Mouse (Mus musculus) layer of hippocampus, adult 18-20 months (tissue): Measurements from ENCODE around the gene Ppp1r12b. TPM values are rescaled to one million over a fixed set of nuclear protein-coding genes. Genes with fewer than 3 reads are reported as not detected.

Experiments
- DNase-seq, 2 experiments: peaks; one replicate each; pipeline ENCODE4 v3.0.0; 2022; ENCODE audit warnings: low spot score in 2 of 2
- total RNA-seq, 2 experiments: library from RNA; stranded (reverse); gene quantifications; 2 replicates each; pipeline ENCODE4 v1.2.3; 2021

Ppp1r12b gene
- total RNA-seq, 2 experiments from 2014 or later = 70.0 to 73.0 TPM

DNA sequence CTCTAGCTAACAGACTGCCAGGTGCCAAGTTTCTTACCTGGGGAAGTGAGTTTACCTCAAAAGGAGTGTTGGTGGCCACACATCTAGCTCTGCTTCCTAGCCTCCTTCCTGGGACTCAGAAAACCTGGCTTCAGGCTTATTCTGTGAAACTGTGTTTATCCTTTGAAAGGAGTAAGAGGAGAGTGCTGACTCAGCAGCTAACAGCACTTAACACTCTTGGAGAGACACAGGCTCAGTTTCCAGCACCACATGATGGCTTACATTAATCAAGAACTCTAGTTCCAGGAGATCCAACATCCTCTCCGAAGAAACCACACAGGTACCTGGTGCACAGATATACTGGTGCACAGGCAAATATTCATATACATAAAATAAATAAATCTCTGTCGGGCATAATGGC lies 12.8 kb downstream of the Ppp1r12b start:
- no peak for DNase-seq

DNA sequence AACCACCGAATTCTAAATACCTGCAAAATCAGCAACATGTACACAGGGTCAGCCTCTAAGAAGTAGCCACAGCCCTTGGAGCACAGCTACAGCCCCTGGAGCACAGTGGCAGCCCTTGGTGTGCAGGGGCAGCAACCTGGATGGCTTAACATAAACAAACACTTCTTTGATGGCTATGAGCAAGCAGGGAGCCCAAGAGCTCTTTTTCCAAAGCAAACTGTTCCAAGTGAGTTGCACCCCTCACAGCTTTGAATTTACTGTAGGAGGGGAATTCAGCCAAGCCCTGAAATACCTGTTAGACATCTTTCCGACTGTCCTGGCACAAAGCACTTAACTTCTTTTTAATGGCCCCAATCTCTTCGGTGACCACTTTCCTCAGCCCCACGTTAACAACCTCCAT lies 14.9 kb downstream of the Ppp1r12b start:
- DNase-seq = no peak

DNA sequence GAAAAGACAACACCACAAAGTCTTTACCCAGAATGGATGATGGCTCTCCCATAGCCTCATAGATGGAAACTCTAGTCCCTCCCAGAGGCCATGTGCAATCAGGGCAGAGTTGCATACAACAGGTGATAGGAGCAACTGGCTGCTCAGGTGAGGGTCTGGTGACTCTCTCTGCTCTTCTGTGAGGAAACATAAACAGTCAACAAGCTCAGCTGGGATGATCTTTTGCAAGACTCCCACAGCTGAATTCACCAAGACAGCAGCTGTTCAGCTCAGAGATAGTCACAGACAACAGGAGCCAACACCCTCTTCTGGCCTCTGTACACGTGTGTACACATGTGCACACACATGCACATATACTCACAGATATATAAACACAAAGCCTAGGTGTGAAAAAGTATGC lies 17.5 kb downstream of the Ppp1r12b start:
- no peak for DNase-seq

DNA sequence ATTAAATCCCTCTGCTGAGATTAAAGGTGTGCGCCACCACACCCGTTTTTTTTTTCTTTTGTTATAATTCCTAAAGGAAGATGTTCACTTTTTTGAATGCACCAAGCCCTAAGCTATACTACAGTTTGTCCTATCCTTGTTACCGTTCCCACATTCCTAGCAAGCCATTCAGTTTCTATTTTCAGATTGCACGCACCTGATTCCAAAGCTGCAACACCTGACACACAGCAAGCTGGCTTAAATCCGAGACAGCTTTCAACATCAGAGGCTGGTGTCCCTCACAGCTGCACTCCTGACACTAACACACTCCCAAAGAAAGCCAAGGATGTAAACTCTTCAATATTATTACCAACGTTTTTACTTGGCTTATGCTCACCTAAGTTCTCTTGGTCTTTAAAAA lies 19.4 kb downstream of the Ppp1r12b start:
- no peak for DNase-seq

GRCm38 (mm10) chr1:134932431-134932830 lies 23.3 kb downstream of the Ppp1r12b start:
- no peak for DNase-seq

DNA sequence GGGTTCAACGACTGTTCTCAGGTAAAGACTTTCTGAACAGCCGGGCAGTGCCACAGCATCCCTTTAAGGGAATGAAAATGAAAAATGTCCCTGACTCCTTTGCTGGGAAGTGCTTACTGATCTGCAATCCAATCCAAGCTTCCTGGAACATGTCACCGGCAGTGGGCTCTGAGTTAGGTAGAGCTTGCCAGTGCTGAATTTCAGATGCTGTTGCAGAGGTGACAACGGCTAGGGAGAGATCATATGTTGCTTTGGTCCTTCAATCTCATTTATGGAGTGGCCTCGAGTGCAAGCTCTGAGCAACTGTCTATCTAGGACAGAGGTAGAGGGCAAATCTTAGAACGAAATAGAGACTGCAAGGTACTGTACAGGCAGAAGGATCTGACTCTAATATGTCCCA lies 36.7 kb downstream of the Ppp1r12b start:
- no peak for DNase-seq

GRCm38 (mm10) chr1:134915421-134915820 lies 40.3 kb downstream of the Ppp1r12b start:
- no peak for DNase-seq

- peak in 1 of 2 experiments; percentile 57 for DNase-seq
Observed at GRCm38 (mm10) chr1:134913535-134913934, 42.2 kb downstream of the Ppp1r12b start.

- DNase-seq = no peak
Observed at GRCm38 (mm10) chr1:134911892-134912291, 43.9 kb downstream of the Ppp1r12b start.

- no peak for DNase-seq
Observed at GRCm38 (mm10) chr1:134910037-134910436, 45.7 kb downstream of the Ppp1r12b start.

DNA sequence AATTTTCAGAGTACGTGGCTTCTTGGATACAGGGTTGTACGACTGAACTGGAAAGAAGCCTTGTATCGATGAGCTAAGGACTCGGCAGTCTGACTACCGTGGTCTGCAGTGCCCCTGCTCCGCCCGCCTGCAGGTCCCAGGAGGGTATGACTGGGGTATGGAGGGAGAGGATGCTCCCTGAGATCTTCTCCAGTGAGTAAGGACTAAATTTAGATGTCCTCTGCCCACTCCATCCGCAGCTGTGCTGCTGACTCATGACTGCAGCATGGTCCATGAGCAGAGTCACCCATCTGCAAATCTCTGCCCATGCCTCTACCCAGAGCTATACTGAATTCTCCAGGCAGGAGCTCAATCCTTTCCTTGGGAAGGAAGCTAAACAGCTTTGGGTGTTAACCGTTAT lies 46.3 kb downstream of the Ppp1r12b start:
- DNase-seq = peak; percentile 45 to 72

DNA sequence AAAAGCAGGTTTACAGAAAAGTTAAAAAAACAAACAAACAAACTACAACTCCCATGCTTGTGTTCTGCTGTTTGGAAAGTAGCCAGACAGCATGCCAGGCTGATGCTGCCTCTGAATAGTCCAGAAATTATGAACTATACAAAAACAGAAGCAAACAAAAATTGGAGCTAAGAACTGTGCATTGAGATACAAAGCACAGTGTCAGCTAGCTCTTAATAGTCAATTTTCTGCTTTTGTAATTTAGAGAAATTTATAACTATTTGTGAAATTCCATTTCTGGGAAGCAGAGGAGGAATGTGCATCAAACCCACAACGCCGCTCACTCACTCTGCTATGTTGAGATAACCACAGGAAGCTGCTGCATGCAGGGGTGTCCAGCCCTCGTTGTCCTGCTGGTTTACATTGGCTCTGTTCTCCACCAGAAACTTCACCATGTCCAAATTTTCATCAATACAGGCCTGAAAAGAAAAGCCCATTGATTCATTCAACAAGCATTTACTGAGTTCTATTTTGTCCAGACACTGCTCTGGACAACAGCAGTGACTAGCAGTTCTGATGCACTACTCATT lies 53.6 kb downstream of the Ppp1r12b start:
- DNase-seq = no peak

DNA sequence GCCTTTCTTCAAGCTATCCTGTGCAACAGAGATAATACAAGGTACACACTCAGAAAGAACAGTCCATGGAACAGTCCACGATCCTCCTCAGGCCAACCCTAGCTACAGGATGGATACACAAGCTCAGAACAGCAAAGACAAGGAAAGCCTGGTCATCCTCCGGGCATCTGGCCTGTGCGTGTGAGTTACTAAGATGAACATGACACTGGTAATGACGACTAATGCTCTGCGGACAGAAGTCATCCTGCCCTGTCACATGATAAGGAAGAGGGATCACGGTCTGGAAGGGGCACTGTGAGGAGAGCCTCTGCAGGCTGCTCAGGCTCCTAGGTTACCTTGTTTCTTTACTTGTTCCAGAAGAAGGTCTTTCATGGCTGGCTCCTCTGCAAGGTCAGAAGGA lies 59.7 kb downstream of the Ppp1r12b start:
- no peak for DNase-seq

DNA sequence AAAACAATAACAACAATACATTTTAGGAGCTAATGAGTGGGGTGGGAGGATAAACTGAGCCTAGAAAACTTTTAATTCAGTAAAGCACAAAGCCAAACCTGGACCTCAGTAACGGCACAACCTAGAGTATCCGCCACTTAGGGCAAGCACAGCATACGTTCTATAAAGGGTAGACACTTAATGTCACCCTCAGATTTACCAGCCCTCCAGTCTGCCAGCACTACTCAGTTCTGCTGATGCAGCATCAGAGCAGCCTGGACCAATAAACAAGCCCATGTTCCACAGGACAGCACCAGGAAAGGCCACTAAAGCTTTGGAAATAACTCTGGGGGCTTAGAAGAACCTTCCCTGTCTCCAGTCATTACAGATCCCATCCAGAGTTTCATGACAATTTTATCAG lies 60.9 kb downstream of the Ppp1r12b start:
- no peak for DNase-seq

DNA sequence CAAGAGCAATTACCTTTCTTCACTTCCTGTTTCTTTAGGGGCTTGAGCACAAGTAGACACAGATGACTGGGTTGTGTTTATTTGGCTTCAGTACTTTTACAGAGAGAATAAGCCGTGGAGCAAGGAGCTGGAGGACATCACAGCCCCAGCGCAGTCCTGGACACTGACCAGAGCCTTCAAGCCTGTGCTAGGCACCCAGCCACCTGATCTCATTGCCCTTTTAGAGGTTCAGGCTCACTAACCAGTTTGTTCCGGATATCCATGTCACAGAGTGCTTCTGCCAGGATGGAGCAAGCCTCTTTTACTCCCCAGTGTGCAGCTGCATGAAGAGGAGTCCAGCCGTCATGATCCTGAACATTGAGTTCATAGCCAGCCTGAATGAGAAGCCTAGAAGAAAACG lies 63.8 kb downstream of the Ppp1r12b start:
- no peak for DNase-seq

- peak in 1 of 2 experiments; percentile 62 for DNase-seq
Observed at GRCm38 (mm10) chr1:134889629-134890028, 66.1 kb downstream of the Ppp1r12b start.

GRCm38 (mm10) chr1:134875800-134876199 lies 79.9 kb downstream of the Ppp1r12b start:
- DNase-seq = no peak

- no peak for DNase-seq
Observed at GRCm38 (mm10) chr1:134872678-134873077, 83.1 kb downstream of the Ppp1r12b start.

- peak in 1 of 2 experiments; percentile 16 for DNase-seq
Observed at GRCm38 (mm10) chr1:134866426-134866825, 89.3 kb downstream of the Ppp1r12b start.

DNA sequence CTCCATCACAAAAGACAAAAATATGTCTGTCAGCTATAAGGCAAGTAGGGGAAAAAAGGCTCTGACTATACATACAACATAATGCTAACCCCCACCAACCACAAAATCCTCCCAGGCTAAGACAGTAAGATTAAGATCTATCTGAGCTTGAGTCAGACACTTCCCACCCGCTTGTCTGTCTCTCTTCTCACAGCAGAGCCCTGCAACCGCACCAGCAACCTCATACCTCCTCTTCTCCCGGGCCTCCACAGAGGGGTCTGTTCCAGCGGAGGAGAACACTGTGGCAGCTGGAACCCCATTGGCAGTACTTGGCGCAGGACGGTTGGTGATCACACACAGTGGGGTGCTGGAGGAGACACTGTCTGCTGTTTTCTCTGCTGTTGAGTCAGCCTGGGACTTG lies 90.2 kb downstream of the Ppp1r12b start:
- DNase-seq = no peak

DNA sequence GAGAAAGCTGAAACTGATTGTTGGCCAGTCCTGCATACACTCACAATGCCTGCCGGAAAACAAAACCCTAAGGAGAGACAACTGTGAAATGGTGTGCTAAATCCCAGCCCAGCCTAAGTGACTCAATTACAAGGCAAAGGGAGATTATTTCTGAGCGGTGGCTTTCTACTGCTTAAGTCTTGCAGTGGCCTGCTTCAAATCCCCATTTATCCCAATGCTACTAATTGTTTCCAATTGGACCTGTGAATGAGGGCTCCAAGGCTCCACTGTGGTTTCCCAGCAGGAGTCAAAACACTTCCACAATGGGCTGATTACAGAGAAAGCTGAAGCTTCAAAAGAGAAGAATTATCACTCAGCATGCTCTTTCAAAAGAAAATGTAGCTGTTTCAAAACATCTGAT lies 95.2 kb downstream of the Ppp1r12b start:
- DNase-seq = no peak

- DNase-seq = no peak
Observed at GRCm38 (mm10) chr1:134858344-134859053, 97.2 kb downstream of the Ppp1r12b start.

DNA sequence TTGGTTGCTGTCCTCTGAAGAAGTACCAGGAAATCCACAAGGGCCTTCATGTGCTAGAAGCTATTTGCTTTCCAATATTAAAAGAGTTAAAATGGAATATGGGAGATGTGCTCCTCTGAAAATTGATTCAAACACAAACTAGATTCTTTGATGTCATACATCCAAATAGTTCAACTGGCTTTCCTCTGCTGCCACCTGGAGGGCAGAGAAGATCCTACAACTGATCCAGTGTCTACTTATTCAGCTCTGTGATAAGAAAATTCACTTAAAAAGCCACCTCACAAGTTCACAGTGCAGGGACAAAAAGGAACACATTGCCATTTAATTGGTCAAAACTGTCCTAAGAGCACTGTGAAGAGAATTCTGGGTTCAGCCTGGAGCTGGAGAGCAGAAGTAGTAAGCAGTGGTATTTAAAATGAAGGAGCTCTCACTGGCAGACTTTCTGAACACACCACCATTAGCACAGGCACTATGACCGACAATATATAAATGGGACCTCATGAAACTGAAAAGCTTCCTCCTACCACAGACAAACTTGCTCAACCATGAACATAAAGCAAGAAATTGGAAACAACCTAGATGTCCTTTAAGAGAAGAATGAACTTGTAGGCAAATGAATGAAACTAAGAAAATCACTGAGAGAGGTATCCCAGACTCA lies 101.3 kb downstream of the Ppp1r12b start:
- DNase-seq = peak; percentile 63 to 94
